ENCODE assay signal across 8 mouse cellular contexts in the genomic region with DNA sequence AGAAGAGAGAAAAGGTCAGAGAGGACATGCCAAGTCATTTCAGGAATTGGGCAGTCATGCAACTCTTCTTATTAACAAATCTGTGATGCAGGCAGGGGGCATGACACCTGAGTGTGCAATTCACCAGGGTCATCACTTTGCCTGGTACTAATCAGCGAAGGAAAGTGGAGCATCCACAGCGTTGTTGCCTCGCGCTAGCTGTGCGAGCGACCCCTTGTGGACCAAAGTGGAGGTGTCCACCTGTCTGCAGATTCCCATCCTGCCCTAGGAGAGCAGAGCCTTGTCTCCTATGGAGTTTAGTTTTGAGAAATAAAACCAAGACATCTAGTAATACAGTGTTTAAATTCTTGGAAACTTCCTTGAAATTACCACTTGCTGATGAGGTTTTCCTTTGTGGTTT.
DNase-seq lines count a peak whose midpoint lies in the region; ATAC-seq and TF ChIP-seq lines count a peak whose summit lies in the region.

No protein-coding gene starts in this region.

- peak; percentile 63 for TF ChIP-seq CTCF in heart, postnatal 0 days (IDR thresholded peaks at IDR 0.05; ENCODE audit: low read depth)
- peak; percentile 82; the same call in 1 of the 2 replicates for TF ChIP-seq CTCF in embryonic fibroblast, embryonic 13.5 days (IDR thresholded peaks at IDR 0.05; ENCODE audit: borderline replicate concordance, insufficient read depth, low read length)

- no peak for ATAC-seq in heart, postnatal 0 days (ENCODE audit: insufficient read depth, low read depth)
- ATAC-seq in heart, embryonic 12.5 days (ENCODE audit: insufficient number of reproducible peaks, low FRiP score), result no peak
- ATAC-seq in midbrain, embryonic 14.5 days (ENCODE audit: low FRiP score, low TSS enrichment), result no peak
- ATAC-seq in inflammation-experienced regulatory T-cells, adult 6 months, result no peak

- DNase-seq in heart, postnatal 0 days (ENCODE audit: low spot score), result peak; percentile 6
- DNase-seq in urinary bladder, postnatal 25 days (ENCODE audit: low spot score), result peak; percentile 19
- no peak for DNase-seq in urinary bladder, adult 2 months (ENCODE audit: low spot score)
- DNase-seq in layer of hippocampus, postnatal 14 days (ENCODE audit: low spot score in 2 of 2), result peak; percentile 50 to 75
- peak; percentile 77 for DNase-seq in midbrain, embryonic 14.5 days

- TF ChIP-seq POLR2A in embryonic fibroblast, embryonic 13.5 days (IDR thresholded peaks at IDR 0.05; ENCODE audit: low read depth, low read length), result no peak

- H3K4me1 ChIP-seq in heart, postnatal 0 days (ENCODE audit: control insufficient read depth, insufficient read depth), result no peaks in the 10 kb centered on the region
- no peaks in the 10 kb centered on the region for H3K4me1 ChIP-seq in heart, embryonic 12.5 days (replicated peaks)
- H3K4me1 ChIP-seq in embryonic fibroblast, embryonic 13.5 days (ENCODE audit: control insufficient read depth, insufficient read depth, low read length), result no peaks in the 10 kb centered on the region
- 0 out of 2 replicates have a peak, but pooled peaks cover 2% of the 10 kb centered on the region for H3K4me1 ChIP-seq in midbrain, embryonic 14.5 days (ENCODE audit: control insufficient read depth, insufficient read depth, low read length)

- H3K9me3 ChIP-seq in heart, postnatal 0 days (replicated peaks; ENCODE audit: control insufficient read depth, low read length), result no peaks in the 10 kb centered on the region
- H3K9me3 ChIP-seq in heart, embryonic 12.5 days (replicated peaks), result no peaks in the 10 kb centered on the region
- no peaks in the 10 kb centered on the region for H3K9me3 ChIP-seq in midbrain, embryonic 14.5 days (ENCODE audit: control insufficient read depth, low read length)

- no peak for TF ChIP-seq EP300 in heart, postnatal 0 days (IDR thresholded peaks at IDR 0.05; ENCODE audit: low read depth)

- no peak overlapping the region for H3K4me2 ChIP-seq in heart, postnatal 0 days (ENCODE audit: low read depth, low read length)
- no peak overlapping the region for H3K4me2 ChIP-seq in heart, embryonic 12.5 days
- H3K4me2 ChIP-seq in midbrain, embryonic 14.5 days (ENCODE audit: low read length), result no peak overlapping the region

- no peak overlapping the region for H3K27ac ChIP-seq in heart, postnatal 0 days (ENCODE audit: low read depth)
- no peak overlapping the region for H3K27ac ChIP-seq in heart, embryonic 12.5 days (ENCODE audit: poor library complexity, severe bottlenecking)
- H3K27ac ChIP-seq in embryonic fibroblast, embryonic 13.5 days (ENCODE audit: insufficient read depth, low read length), result no peak overlapping the region
- H3K27ac ChIP-seq in midbrain, embryonic 14.5 days (replicated peaks; ENCODE audit: low read depth, low read length), result no peak overlapping the region

- H3K9ac ChIP-seq in heart, postnatal 0 days (replicated peaks; ENCODE audit: low read depth, low read length), result no peak overlapping the region
- no peak overlapping the region for H3K9ac ChIP-seq in heart, embryonic 12.5 days
- H3K9ac ChIP-seq in midbrain, embryonic 14.5 days (replicated peaks; ENCODE audit: low read length), result no peak overlapping the region

- H3K4me3 ChIP-seq in heart, postnatal 0 days (ENCODE audit: low read depth, low read length), result no peak overlapping the region
- H3K4me3 ChIP-seq in heart, embryonic 12.5 days, result no peak overlapping the region
- no peak overlapping the region for H3K4me3 ChIP-seq in embryonic fibroblast, embryonic 13.5 days (ENCODE audit: insufficient read depth, low read length)
- H3K4me3 ChIP-seq in midbrain, embryonic 14.5 days (replicated peaks; ENCODE audit: low read depth, low read length), result no peak overlapping the region

- WGBS in heart, postnatal 0 days, result 10% methylated on average over 6 of the region's 6 CpGs
- 10% methylated on average over 6 of the region's 6 CpGs for WGBS in heart, embryonic 12.5 days
- 8% methylated on average over 6 of the region's 6 CpGs for WGBS in midbrain, embryonic 14.5 days

- 0 out of 2 replicates have a peak, but pooled peaks cover 4% of the 10 kb centered on the region for H3K27me3 ChIP-seq in heart, postnatal 0 days (ENCODE audit: control insufficient read depth, insufficient read depth, low read length)
- H3K27me3 ChIP-seq in heart, embryonic 12.5 days (replicated peaks), result no peaks in the 10 kb centered on the region
- H3K27me3 ChIP-seq in midbrain, embryonic 14.5 days (ENCODE audit: control insufficient read depth, insufficient read depth, low read length), result no peaks in the 10 kb centered on the region

- H3K36me3 ChIP-seq in heart, postnatal 0 days (replicated peaks; ENCODE audit: control insufficient read depth, insufficient read depth, low read length), result no peaks in the 10 kb centered on the region
- H3K36me3 ChIP-seq in heart, embryonic 12.5 days, result no peaks in the 10 kb centered on the region
- H3K36me3 ChIP-seq in midbrain, embryonic 14.5 days (ENCODE audit: control insufficient read depth, insufficient read depth, low read length), result no peaks in the 10 kb centered on the region
